Mouse (Mus musculus) heart, embryonic 14.5 days (tissue): Measurements from ENCODE around the gene Cdk1. TPM values are rescaled to one million over a fixed set of nuclear protein-coding genes. Genes with fewer than 3 reads are reported as not detected.

ENCODE experiments used
- ATAC-seq: fragments of 200-750 bp; cut with Nextera tagmentation; 2 replicates; pipeline ENCODE4 v1.8.0; 2017; ENCODE audit warnings: low read depth, moderate TSS enrichment; ENCODE audit not compliant: insufficient number of reproducible peaks, insufficient read depth, low FRiP score
- H3K27ac ChIP-seq, 2 experiments: fragments of 200-500 bp in 1 of 2; fragments of 300-500 bp in 1 of 2; sonication (generic) in 1 of 2; replicated peaks in 1 of 2; 2 replicates each; pipeline ENCODE4 v1.5.1; 2012 to 2014; ENCODE audit warnings: low read depth in 2 of 2, low read length in 2 of 2, control low read depth in 1 of 2, mild to moderate bottlenecking in 1 of 2, mixed read lengths in 1 of 2; ENCODE audit not compliant: control insufficient read depth in 1 of 2, insufficient read depth in 1 of 2
- H3K27me3 ChIP-seq: fragments of 300-500 bp; sonication (generic); 2 replicates; pipeline ENCODE4 v1.6.1; 2014; ENCODE audit warnings: mild to moderate bottlenecking, low read length, control low read depth; ENCODE audit not compliant: control insufficient read depth, insufficient read depth
- H3K36me3 ChIP-seq: fragments of 300-500 bp; sonication (generic); 2 replicates; pipeline ENCODE4 v1.6.1; 2014; ENCODE audit warnings: mild to moderate bottlenecking, control low read depth, low read length, mixed read lengths; ENCODE audit not compliant: control insufficient read depth, insufficient read depth
- H3K4me1 ChIP-seq, 2 experiments: fragments of 200-500 bp in 1 of 2; fragments of 300-500 bp in 1 of 2; sonication (generic) in 1 of 2; 2 replicates each; pipeline ENCODE4 v1.6.1; 2012 to 2014; ENCODE audit warnings: low read length in 2 of 2, control low read depth in 1 of 2, mixed read lengths in 1 of 2; ENCODE audit not compliant: control insufficient read depth in 2 of 2, insufficient read depth in 2 of 2
- H3K4me2 ChIP-seq: fragments of 300-500 bp; sonication (generic); 2 replicates; pipeline ENCODE4 v1.6.1; 2014; ENCODE audit warnings: mild to moderate bottlenecking, low read length
- H3K4me3 ChIP-seq, 2 experiments: fragments of 200-500 bp in 1 of 2; fragments of 300-500 bp in 1 of 2; sonication (generic) in 1 of 2; 2 replicates each; pipeline ENCODE4 v1.5.1; 2012 to 2014; ENCODE audit warnings: low read length in 2 of 2, mild to moderate bottlenecking in 2 of 2, control low read depth in 1 of 2, low read depth in 1 of 2, moderate library complexity in 1 of 2; ENCODE audit not compliant: control insufficient read depth in 1 of 2, insufficient read depth in 1 of 2
- H3K9ac ChIP-seq: fragments of 300-500 bp; sonication (generic); 2 replicates; pipeline ENCODE4 v1.6.1; 2014; ENCODE audit warnings: mild to moderate bottlenecking, low read length
- H3K9me3 ChIP-seq: fragments of 300-500 bp; sonication (generic); 2 replicates; pipeline ENCODE4 v1.6.1; 2016; ENCODE audit warnings: low read length, control low read depth; ENCODE audit not compliant: control insufficient read depth
- WGBS: fragments of 180-500 bp; shearing (Covaris S2); extraction: QIAGEN DNeasy Blood & Tissue Kit; methylation state at CpG from one replicate; pipeline ENCODE4 v1.1.7; 2014; 5-methylcytosine and 5-hydroxymethylcytosine counted together
- polyA plus RNA-seq: library from polyadenylated mRNA; unstranded; fragments of >200 nt; fragmentation: Nextera tagmentation; extraction: Ambion mirVana; gene quantifications from 2 replicates; pipeline ENCODE4 v1.2.1, GENCODE M21; 2014

The Cdk1 gene
- 338 and 355 TPM in 2 replicates for polyA plus RNA-seq

GRCm38 (mm10) chr10:69352212-69353085 is at the start of gene Cdk1:
TSS of gene Cdk1 (minus strand) at chr10:69352938.
- H3K4me1 ChIP-seq = peaks cover 18 to 31% of the 10 kb centered on the region in 2 experiments
- peaks cover 32% of the 10 kb centered on the region for H3K36me3 ChIP-seq
- peak within 1 kb of the TSS; percentile 86 for H3K9ac ChIP-seq
- under 1% methylated on average over 51 of the region's 51 CpGs for WGBS
- H3K27ac ChIP-seq = peak within 1 kb of the TSS; percentile 90 to 94
- H3K4me2 ChIP-seq = peak within 1 kb of the TSS; percentile 83
- ATAC-seq = peak; percentile 89
- peak within 1 kb of the TSS; percentile 72 to 90 for H3K4me3 ChIP-seq
- H3K9me3 ChIP-seq = 0 out of 2 replicates have a peak, but pooled peaks cover 3% of the 10 kb centered on the region
- H3K27me3 ChIP-seq = no peaks in the 10 kb centered on the region

DNA sequence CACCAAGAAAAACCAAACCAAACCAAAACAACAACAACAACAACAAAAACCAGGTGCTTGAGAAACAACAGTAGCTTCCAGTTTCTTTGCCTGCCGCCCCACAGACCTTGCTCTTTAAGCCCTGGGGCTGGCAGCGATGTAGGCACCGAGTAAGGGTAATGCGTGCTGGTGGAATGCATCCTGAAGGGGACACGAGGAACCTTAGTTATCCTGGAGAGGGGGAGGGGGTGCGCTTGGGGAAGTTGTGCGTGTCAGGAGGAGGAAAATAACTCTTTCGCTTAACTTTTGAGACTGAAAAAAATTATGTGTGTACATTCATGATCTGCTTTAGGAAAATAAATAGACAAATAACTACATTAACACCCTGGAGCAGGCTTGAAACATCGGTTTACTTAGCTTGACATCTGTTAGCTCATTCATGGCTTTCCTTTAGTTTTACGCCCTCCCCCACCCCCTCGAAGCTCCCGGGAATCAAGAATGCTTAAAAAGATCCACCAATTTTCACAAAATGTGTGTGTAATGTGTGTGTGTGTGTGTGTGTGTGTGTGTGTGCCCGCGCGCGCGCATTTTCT is 47.2 kb upstream of the Cdk1 start:
- Histone ChIP-seq H3K9ac (peak overlapping the region; percentile 72), H3K27ac (no peak overlapping the region), H3K27me3 (peaks cover 48% of the 10 kb centered on the region), H3K36me3 (no peaks in the 10 kb centered on the region), H3K4me3 (peak overlapping the region; percentile 63 to 71), H3K9me3 (no peaks in the 10 kb centered on the region), H3K4me2 (peak overlapping the region; percentile 100), H3K4me1 (peaks cover 4 to 14% of the 10 kb centered on the region in 2 experiments; a peak in 3 of 4 replicates)
- WGBS = 4% methylated on average over 17 of the region's 17 CpGs
- no peak for ATAC-seq

DNA sequence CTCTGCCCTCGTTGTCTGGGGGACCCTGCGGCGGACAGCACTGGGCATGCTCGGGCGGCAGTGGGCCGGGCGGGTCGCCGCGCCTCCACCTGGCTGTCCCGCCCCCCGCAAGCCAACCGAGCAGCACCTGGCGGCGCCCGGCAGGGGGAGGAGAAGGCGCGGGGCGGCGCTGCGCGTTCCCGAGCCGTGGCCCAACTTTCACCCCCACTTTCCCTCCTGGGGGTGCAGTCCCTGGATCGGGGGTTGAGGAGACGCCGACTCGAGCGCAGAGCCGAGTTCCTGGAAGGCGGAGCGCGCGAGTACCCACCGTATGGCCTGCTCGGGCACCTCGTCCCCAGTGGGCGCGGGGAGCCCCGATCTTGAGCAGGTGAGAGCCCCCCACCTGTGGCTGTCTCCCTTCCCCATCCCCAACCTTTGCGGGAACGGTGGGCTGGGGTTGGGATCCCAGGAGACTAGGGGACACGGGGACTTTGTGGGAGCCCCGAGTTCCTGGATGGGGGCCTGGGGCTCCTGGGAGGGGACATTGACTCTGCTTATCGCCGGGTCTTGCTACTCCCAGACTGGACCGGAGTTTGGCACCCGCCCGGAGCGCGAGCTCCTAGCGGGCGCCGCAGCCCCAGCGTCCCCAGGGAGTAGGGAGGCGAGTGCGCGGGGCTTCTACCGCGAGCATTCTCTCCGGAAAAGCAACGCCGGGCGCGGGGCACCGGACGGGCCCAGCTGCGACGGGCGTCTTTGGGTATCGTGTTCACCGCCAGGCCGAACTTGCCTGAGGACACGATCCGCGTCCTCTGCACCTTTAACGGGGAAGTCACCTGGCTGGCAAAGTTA is 46.2 kb upstream of the Cdk1 start, which contains the start of gene Ank3:
Ank3 (plus strand) TSS at position 11 of the 828 bp plus-strand sequence.
- peak within 1 kb of the TSS; percentile 63 to 71 for H3K4me3 ChIP-seq
- WGBS = under 1% methylated on average over 65 of the region's 77 CpGs
- H3K9me3 ChIP-seq = no peaks in the 10 kb centered on the region
- H3K36me3 ChIP-seq = no peaks in the 10 kb centered on the region
- 0 out of 2 replicates have a peak, but pooled peaks have one; percentile 31 for ATAC-seq
- H3K27me3 ChIP-seq = peaks cover 48% of the 10 kb centered on the region
- H3K4me2 ChIP-seq = peak within 1 kb of the TSS; percentile 100
- peak within 1 kb of the TSS; percentile 72 for H3K9ac ChIP-seq
- H3K4me1 ChIP-seq = peaks cover 4 to 14% of the 10 kb centered on the region in 2 experiments; a peak in 3 of 4 replicates
- no peak within 1 kb of the TSS for H3K27ac ChIP-seq

DNA sequence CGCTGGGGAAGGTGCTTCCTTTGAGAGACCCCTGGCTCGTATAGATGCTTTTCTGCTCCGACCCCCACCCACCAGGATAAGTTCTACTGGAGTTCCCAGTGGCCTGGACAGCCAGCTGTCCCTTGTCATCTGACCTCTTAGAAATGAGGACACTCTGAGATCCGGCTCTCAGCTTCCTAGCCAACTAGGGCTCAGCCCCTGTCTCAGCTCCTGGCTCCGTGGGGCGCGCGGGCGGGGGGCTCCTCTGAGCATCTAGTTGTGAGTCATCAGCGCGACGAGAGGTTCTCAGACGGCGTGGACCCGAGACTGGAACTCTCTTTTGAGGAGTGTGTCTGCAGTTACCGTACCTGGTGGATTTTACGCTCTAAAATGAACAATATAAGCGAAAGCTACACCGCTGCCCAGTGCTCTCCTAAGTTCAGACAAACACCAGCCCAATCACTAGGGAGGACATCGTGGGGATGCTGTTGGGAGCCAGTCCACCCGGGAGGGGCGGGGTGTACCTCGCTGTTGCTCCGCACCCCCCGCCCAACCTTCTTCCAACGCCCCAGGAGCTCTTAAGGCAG is 45.5 kb upstream of the Cdk1 start:
- peaks cover 4 to 14% of the 10 kb centered on the region in 2 experiments; a peak in 3 of 4 replicates for H3K4me1 ChIP-seq
- peak overlapping the region; percentile 72 for H3K9ac ChIP-seq
- 0 out of 2 replicates have a peak, but pooled peaks have one; percentile 7 for ATAC-seq
- WGBS = under 1% methylated on average over 26 of the region's 26 CpGs
- no peak overlapping the region for H3K27ac ChIP-seq
- no peaks in the 10 kb centered on the region for H3K9me3 ChIP-seq
- H3K36me3 ChIP-seq = no peaks in the 10 kb centered on the region
- peaks cover 48% of the 10 kb centered on the region for H3K27me3 ChIP-seq
- peak overlapping the region; percentile 63 to 71 for H3K4me3 ChIP-seq
- H3K4me2 ChIP-seq = peak overlapping the region; percentile 100

DNA sequence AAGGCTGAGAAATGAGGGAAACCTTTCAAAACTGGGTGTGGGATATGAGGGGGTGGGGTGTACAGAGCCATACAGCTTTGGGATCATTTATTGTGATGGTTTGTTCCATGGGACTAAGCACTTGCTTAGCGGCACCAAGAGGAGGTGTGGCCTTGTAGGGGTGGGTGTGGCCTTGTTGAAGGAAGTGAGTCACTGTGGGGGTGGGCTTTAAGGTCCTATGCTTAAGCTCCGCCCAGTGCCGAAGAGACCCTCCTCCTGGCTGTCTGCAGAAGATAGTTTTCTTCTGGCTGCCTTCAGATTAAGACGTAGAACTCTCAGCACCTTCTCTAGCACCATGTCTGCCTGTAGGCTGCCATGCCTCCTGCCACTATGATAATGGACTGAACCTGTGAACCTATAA is 36.8 kb upstream of the Cdk1 start:
- H3K36me3 ChIP-seq = no peaks in the 10 kb centered on the region
- H3K4me3 ChIP-seq = no peak overlapping the region
- H3K4me2 ChIP-seq = no peak overlapping the region
- ATAC-seq = no peak
- no peak overlapping the region for H3K27ac ChIP-seq
- H3K9ac ChIP-seq = no peak overlapping the region
- H3K27me3 ChIP-seq = no peaks in the 10 kb centered on the region
- 82% methylated on average over 4 of the region's 4 CpGs for WGBS
- no peaks in the 10 kb centered on the region for H3K9me3 ChIP-seq
- no peaks in the 10 kb centered on the region for H3K4me1 ChIP-seq

- no peak for ATAC-seq
- 63% methylated on average over 8 of the region's 8 CpGs for WGBS
- H3K9me3 ChIP-seq = no peaks in the 10 kb centered on the region
These were observed 34.0 kb upstream of the Cdk1 start for GRCm38 (mm10) chr10:69386767-69387166.

DNA sequence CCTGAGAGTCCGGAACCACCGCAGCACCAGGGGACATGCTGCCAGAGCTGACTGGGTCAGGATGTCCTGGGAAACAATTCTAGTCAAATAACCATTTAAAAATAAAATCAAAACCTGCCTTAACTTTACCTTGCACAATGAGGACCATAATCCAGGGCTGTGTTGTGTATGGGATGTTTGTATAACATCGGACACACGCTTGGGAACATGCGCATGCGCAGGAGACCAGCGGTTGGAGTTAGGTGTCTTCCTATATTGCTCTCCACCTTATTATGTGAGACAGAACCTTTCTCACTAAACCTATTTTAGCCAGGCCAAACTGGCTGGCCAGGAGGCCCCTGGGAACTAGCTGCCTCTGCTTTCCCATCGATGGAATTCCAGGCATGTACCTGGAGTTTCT is 32.4 kb upstream of the Cdk1 start:
- ATAC-seq = no peak
- Histone ChIP-seq H3K4me2 (no peak overlapping the region), H3K36me3 (no peaks in the 10 kb centered on the region), H3K4me3 (no peak overlapping the region), H3K27ac (no peak overlapping the region), H3K9me3 (no peaks in the 10 kb centered on the region), H3K27me3 (no peaks in the 10 kb centered on the region), H3K9ac (no peak overlapping the region), H3K4me1 (no peaks in the 10 kb centered on the region)
- WGBS = 88% methylated on average over 8 of the region's 8 CpGs

More at GRCm38 (mm10) chr10:69386767-69387166, 34.0 kb upstream of the Cdk1 start:
- Histone ChIP-seq H3K27ac (no peak overlapping the region), H3K4me3 (no peak overlapping the region), H3K9ac (no peak overlapping the region), H3K4me1 (no peaks in the 10 kb centered on the region), H3K27me3 (no peaks in the 10 kb centered on the region), H3K4me2 (no peak overlapping the region), H3K36me3 (no peaks in the 10 kb centered on the region)
